Mouse (Mus musculus): ENCODE results near the gene Nudt5. TPM values are rescaled to one million over a fixed set of nuclear protein-coding genes. Genes with fewer than 3 reads are reported as not detected.

Gene Nudt5
- polyA plus RNA-seq, 1 experiment, result 16.9 TPM

- no peaks in the 10 kb centered on the region for H3K9me3 ChIP-seq
- no peak for TF ChIP-seq FLI1 (IDR thresholded peaks at IDR 0.05; ENCODE audit: low read length)
- no peak overlapping the region for H3K4me3 ChIP-seq (replicated peaks)
- H3K27me3 ChIP-seq (replicated peaks), result no peaks in the 10 kb centered on the region
- peaks cover 10% of the 10 kb centered on the region for H3K4me1 ChIP-seq
- H3K36me3 ChIP-seq (replicated peaks; ENCODE audit: low read length), result peaks cover 81% of the 10 kb centered on the region
Measured at GRCm38 (mm10) chr2:5811235-5811782, 33.5 kb upstream of the Nudt5 start.

- Histone ChIP-seq H3K9me3 (no peaks in the 10 kb centered on the region), H3K36me3 (replicated peaks; ENCODE audit: low read length) (peaks cover 78% of the 10 kb centered on the region), H3K4me3 (replicated peaks) (no peak overlapping the region), H3K27me3 (replicated peaks) (no peaks in the 10 kb centered on the region), H3K4me1 (peaks cover 28% of the 10 kb centered on the region)
- TF ChIP-seq FLI1 (IDR thresholded peaks at IDR 0.05; ENCODE audit: low read length) (no peak), GATA1 (IDR thresholded peaks at IDR 0.05; ENCODE audit: borderline replicate concordance, low read length) (no peak)
Measured at GRCm38 (mm10) chr2:5821264-5821663, 23.6 kb upstream of the Nudt5 start.

GRCm38 (mm10) chr2:5822449-5822848, 22.4 kb upstream of the Nudt5 start:
- Histone ChIP-seq H3K27me3 (replicated peaks) (no peaks in the 10 kb centered on the region), H3K36me3 (replicated peaks; ENCODE audit: low read length) (peaks cover 76% of the 10 kb centered on the region), H3K4me3 (replicated peaks) (no peak overlapping the region), H3K9me3 (no peaks in the 10 kb centered on the region), H3K4me1 (peaks cover 23% of the 10 kb centered on the region)
- TF ChIP-seq FLI1 (IDR thresholded peaks at IDR 0.05; ENCODE audit: low read length), result no peak
- TF ChIP-seq GATA1 (IDR thresholded peaks at IDR 0.05; ENCODE audit: borderline replicate concordance, low read length), result no peak

- Histone ChIP-seq H3K36me3 (replicated peaks; ENCODE audit: low read length) (peaks cover 72% of the 10 kb centered on the region), H3K4me1 (peaks cover 19% of the 10 kb centered on the region), H3K4me3 (replicated peaks) (no peak overlapping the region), H3K9me3 (no peaks in the 10 kb centered on the region), H3K27me3 (replicated peaks) (no peaks in the 10 kb centered on the region)
- TF ChIP-seq FLI1 (IDR thresholded peaks at IDR 0.05; ENCODE audit: low read length) (no peak), GATA1 (IDR thresholded peaks at IDR 0.05; ENCODE audit: borderline replicate concordance, low read length) (no peak)
Measured at GRCm38 (mm10) chr2:5824213-5824612, 20.6 kb upstream of the Nudt5 start.

- H3K9me3 ChIP-seq, result no peaks in the 10 kb centered on the region
- peaks cover 69% of the 10 kb centered on the region for H3K36me3 ChIP-seq (replicated peaks; ENCODE audit: low read length)
- no peak for TF ChIP-seq FLI1 (IDR thresholded peaks at IDR 0.05; ENCODE audit: low read length)
- TF ChIP-seq GATA1 (IDR thresholded peaks at IDR 0.05; ENCODE audit: borderline replicate concordance, low read length), result no peak
- peaks cover 19% of the 10 kb centered on the region for H3K4me1 ChIP-seq
- peak overlapping the region; percentile 53 for H3K4me3 ChIP-seq (replicated peaks)
- no peaks in the 10 kb centered on the region for H3K27me3 ChIP-seq (replicated peaks)
Measured at GRCm38 (mm10) chr2:5824685-5825084, 20.1 kb upstream of the Nudt5 start.

- TF ChIP-seq FLI1 (IDR thresholded peaks at IDR 0.05; ENCODE audit: low read length), result no peak
- no peak for TF ChIP-seq GATA1 (IDR thresholded peaks at IDR 0.05; ENCODE audit: borderline replicate concordance, low read length)
- no peaks in the 10 kb centered on the region for H3K9me3 ChIP-seq
- H3K27me3 ChIP-seq (replicated peaks), result no peaks in the 10 kb centered on the region
- peaks cover 19% of the 10 kb centered on the region for H3K4me1 ChIP-seq
- H3K4me3 ChIP-seq (replicated peaks), result no peak overlapping the region
- peaks cover 65% of the 10 kb centered on the region for H3K36me3 ChIP-seq (replicated peaks; ENCODE audit: low read length)
Measured at GRCm38 (mm10) chr2:5825265-5825913, 19.4 kb upstream of the Nudt5 start.

- Histone ChIP-seq H3K27me3 (replicated peaks) (no peaks in the 10 kb centered on the region), H3K36me3 (replicated peaks; ENCODE audit: low read length) (peaks cover 65% of the 10 kb centered on the region), H3K4me3 (replicated peaks) (no peak overlapping the region), H3K4me1 (peaks cover 21% of the 10 kb centered on the region), H3K9me3 (no peaks in the 10 kb centered on the region)
- no peak for TF ChIP-seq GATA1 (IDR thresholded peaks at IDR 0.05; ENCODE audit: borderline replicate concordance, low read length)
- no peak for TF ChIP-seq FLI1 (IDR thresholded peaks at IDR 0.05; ENCODE audit: low read length)
Measured at GRCm38 (mm10) chr2:5840815-5841214, 4.0 kb upstream of the Nudt5 start.

GRCm38 (mm10) chr2:5844181-5844872, 492 bp upstream of the Nudt5 start:
- peaks cover 39% of the 10 kb centered on the region for H3K4me1 ChIP-seq
- no peak for TF ChIP-seq GATA1 (IDR thresholded peaks at IDR 0.05; ENCODE audit: borderline replicate concordance, low read length)
- no peak for TF ChIP-seq FLI1 (IDR thresholded peaks at IDR 0.05; ENCODE audit: low read length)

GRCm38 (mm10) chr2:5845826-5846225, 1.0 kb downstream of the Nudt5 start:
- H3K4me3 ChIP-seq (replicated peaks), result peak overlapping the region; percentile 98
- peaks cover 44% of the 10 kb centered on the region for H3K36me3 ChIP-seq (replicated peaks; ENCODE audit: low read length)
- TF ChIP-seq FLI1 (IDR thresholded peaks at IDR 0.05; ENCODE audit: low read length), result no peak
- no peak for TF ChIP-seq GATA1 (IDR thresholded peaks at IDR 0.05; ENCODE audit: borderline replicate concordance, low read length)
- peaks cover 48% of the 10 kb centered on the region for H3K4me1 ChIP-seq
- H3K9me3 ChIP-seq, result no peaks in the 10 kb centered on the region
- no peaks in the 10 kb centered on the region for H3K27me3 ChIP-seq (replicated peaks)

More at GRCm38 (mm10) chr2:5844181-5844872, 492 bp upstream of the Nudt5 start:
- no peaks in the 10 kb centered on the region for H3K9me3 ChIP-seq
- H3K4me3 ChIP-seq (replicated peaks), result peak overlapping the region; percentile 98
- H3K27me3 ChIP-seq (replicated peaks), result no peaks in the 10 kb centered on the region
- H3K36me3 ChIP-seq (replicated peaks; ENCODE audit: low read length), result peaks cover 45% of the 10 kb centered on the region

GRCm38 (mm10) chr2:5851116-5851515, 6.3 kb downstream of the Nudt5 start:
- Histone ChIP-seq H3K36me3 (replicated peaks; ENCODE audit: low read length) (peaks cover 75% of the 10 kb centered on the region), H3K9me3 (no peaks in the 10 kb centered on the region), H3K4me3 (replicated peaks) (no peak overlapping the region), H3K4me1 (peaks cover 70% of the 10 kb centered on the region), H3K27me3 (replicated peaks) (no peaks in the 10 kb centered on the region)
- TF ChIP-seq GATA1 (IDR thresholded peaks at IDR 0.05; ENCODE audit: borderline replicate concordance, low read length) (no peak), FLI1 (IDR thresholded peaks at IDR 0.05; ENCODE audit: low read length) (no peak)
